Mouse (Mus musculus): ENCODE data around the gene H2-M5. TPM values are rescaled to one million over a fixed set of nuclear protein-coding genes. Genes with fewer than 3 reads are reported as not detected.

Gene H2-M5
- polyA plus RNA-seq, 2 experiments: 0.29 to 7.4 TPM

- Histone ChIP-seq H3K9ac (ENCODE audit: low read depth, low read length, severe bottlenecking) (peak overlapping the region; percentile 45; the same call in 1 of the 2 replicates), H3K4me3 (replicated peaks; ENCODE audit: low read length) (peak overlapping the region; percentile 45), H3K4me1 (ENCODE audit: control insufficient read depth, insufficient read depth, low read length) (0 out of 2 replicates have a peak, but pooled peaks cover 4% of the 10 kb centered on the region), H3K27ac (replicated peaks; ENCODE audit: low read depth, low read length) (no peak overlapping the region; the same call in 1 of the 2 replicates), H3K9me3 (ENCODE audit: control insufficient read depth, low read length) (no peaks in the 10 kb centered on the region), H3K4me2 (replicated peaks; ENCODE audit: low read depth, low read length, severe bottlenecking) (peak overlapping the region; percentile 83), H3K27me3 (ENCODE audit: control insufficient read depth, insufficient read depth, low read length) (peaks cover 32% of the 10 kb centered on the region), H3K36me3 (ENCODE audit: control insufficient read depth, insufficient read depth, low read length) (no peaks in the 10 kb centered on the region)
- TF ChIP-seq POLR2A (IDR thresholded peaks at IDR 0.05; ENCODE audit: borderline replicate concordance, extremely low read depth, insufficient read depth, insufficient read length): no peak
- DNase-seq (ENCODE audit: low spot score): peak; percentile 52
- peak; percentile 39 for ATAC-seq (ENCODE audit: low FRiP score, low read depth)
- WGBS: 57% methylated on average over 9 of the region's 10 CpGs
These were observed 46.9 kb downstream of the H2-M5 start for GRCm38 (mm10) chr17:36942391-36942790.

- no peak for TF ChIP-seq POLR2A (IDR thresholded peaks at IDR 0.05; ENCODE audit: borderline replicate concordance, extremely low read depth, insufficient read depth, insufficient read length)
- Histone ChIP-seq H3K36me3 (ENCODE audit: control insufficient read depth, insufficient read depth, low read length) (no peaks in the 10 kb centered on the region), H3K9ac (ENCODE audit: low read depth, low read length, severe bottlenecking) (no peak overlapping the region), H3K4me1 (ENCODE audit: control insufficient read depth, insufficient read depth, low read length) (0 out of 2 replicates have a peak, but pooled peaks cover 4% of the 10 kb centered on the region), H3K4me3 (replicated peaks; ENCODE audit: low read length) (no peak overlapping the region), H3K27ac (replicated peaks; ENCODE audit: low read depth, low read length) (no peak overlapping the region), H3K9me3 (ENCODE audit: control insufficient read depth, low read length) (no peaks in the 10 kb centered on the region), H3K27me3 (ENCODE audit: control insufficient read depth, insufficient read depth, low read length) (peaks cover 10% of the 10 kb centered on the region), H3K4me2 (replicated peaks; ENCODE audit: low read depth, low read length, severe bottlenecking) (no peak overlapping the region)
- 79% methylated on average over 2 of the region's 2 CpGs for WGBS
- DNase-seq (ENCODE audit: low spot score) (no peak), ATAC-seq (ENCODE audit: low FRiP score, low read depth) (no peak)
These were observed 51.3 kb downstream of the H2-M5 start for GRCm38 (mm10) chr17:36938056-36938455.

Other genes with a start within 250 kb of the H2-M5 start
- gene H2-M10.5, start 216.6 kb downstream of the H2-M5 start, polyA plus RNA-seq (2012; rRNA removed): not detected in 2 replicates
- not detected in 2 replicates for gene H2-M10.5, start 216.6 kb downstream of the H2-M5 start, polyA plus RNA-seq (2014; fragmentation: Nextera tagmentation; extraction: Ambion mirVana)
- gene H2-M10.6, start 177.4 kb downstream of the H2-M5 start, polyA plus RNA-seq (2012; rRNA removed): not detected in 2 replicates
- not detected in 2 replicates for gene H2-M10.6, start 177.4 kb downstream of the H2-M5 start, polyA plus RNA-seq (2014; fragmentation: Nextera tagmentation; extraction: Ambion mirVana)
- gene Trim26, start 152.4 kb downstream of the H2-M5 start, polyA plus RNA-seq (2012; rRNA removed): 41.0 and 43.5 TPM in 2 replicates
- 33.9 and 38.1 TPM in 2 replicates for gene Trim26, start 152.4 kb downstream of the H2-M5 start, polyA plus RNA-seq (2014; fragmentation: Nextera tagmentation; extraction: Ambion mirVana)
- gene Trim15, start 122.3 kb downstream of the H2-M5 start, polyA plus RNA-seq (2012; rRNA removed): not detected in 2 replicates
- gene Trim15, start 122.3 kb downstream of the H2-M5 start, polyA plus RNA-seq (2014; fragmentation: Nextera tagmentation; extraction: Ambion mirVana): 0.18 and 0.21 TPM in 2 replicates
- gene Trim10, start 120.0 kb downstream of the H2-M5 start, polyA plus RNA-seq (2012; rRNA removed): 0.67 and 0.91 TPM in 2 replicates
- 2.7 and 3.1 TPM in 2 replicates for gene Trim10, start 120.0 kb downstream of the H2-M5 start, polyA plus RNA-seq (2014; fragmentation: Nextera tagmentation; extraction: Ambion mirVana)
- gene Trim40, start 99.4 kb downstream of the H2-M5 start, polyA plus RNA-seq (2012; rRNA removed): 0.08 TPM in 1 of 2 replicates, not detected in the other
- gene Trim40, start 99.4 kb downstream of the H2-M5 start, polyA plus RNA-seq (2014; fragmentation: Nextera tagmentation; extraction: Ambion mirVana): not detected in 2 replicates
- not detected in 2 replicates for gene Trim31, start 91.4 kb downstream of the H2-M5 start, polyA plus RNA-seq (2012; rRNA removed)
- not detected in 2 replicates for gene Trim31, start 91.4 kb downstream of the H2-M5 start, polyA plus RNA-seq (2014; fragmentation: Nextera tagmentation; extraction: Ambion mirVana)
- gene Rnf39, start 46.6 kb downstream of the H2-M5 start, polyA plus RNA-seq (2012; rRNA removed): 3.2 and 4.0 TPM in 2 replicates
- gene Rnf39, start 46.6 kb downstream of the H2-M5 start, polyA plus RNA-seq (2014; fragmentation: Nextera tagmentation; extraction: Ambion mirVana): 2.8 and 3.5 TPM in 2 replicates
- gene Ppp1r11, start 37.8 kb downstream of the H2-M5 start, polyA plus RNA-seq (2012; rRNA removed): 81.5 and 116 TPM in 2 replicates
- 125 and 128 TPM in 2 replicates for gene Ppp1r11, start 37.8 kb downstream of the H2-M5 start, polyA plus RNA-seq (2014; fragmentation: Nextera tagmentation; extraction: Ambion mirVana)
- 73.7 and 81.6 TPM in 2 replicates for gene Znrd1, start 31.0 kb downstream of the H2-M5 start, polyA plus RNA-seq (2012; rRNA removed)
- gene Znrd1, start 31.0 kb downstream of the H2-M5 start, polyA plus RNA-seq (2014; fragmentation: Nextera tagmentation; extraction: Ambion mirVana): 103 and 108 TPM in 2 replicates
- gene Znrd1as, start 30.9 kb downstream of the H2-M5 start, polyA plus RNA-seq (2012; rRNA removed): 1.8 and 5.9 TPM in 2 replicates
- gene Znrd1as, start 30.9 kb downstream of the H2-M5 start, polyA plus RNA-seq (2014; fragmentation: Nextera tagmentation; extraction: Ambion mirVana): 5.8 and 5.9 TPM in 2 replicates
- 0.53 and 0.58 TPM in 2 replicates for gene 2410137M14Rik, start 8.3 kb downstream of the H2-M5 start, polyA plus RNA-seq (2012; rRNA removed)
- not detected in 2 replicates for gene 2410137M14Rik, start 8.3 kb downstream of the H2-M5 start, polyA plus RNA-seq (2014; fragmentation: Nextera tagmentation; extraction: Ambion mirVana)
- 140 and 149 TPM in 2 replicates for gene Zfp57, start 11.6 kb upstream of the H2-M5 start, polyA plus RNA-seq (2012; rRNA removed)
- 85.9 and 86.1 TPM in 2 replicates for gene Zfp57, start 11.6 kb upstream of the H2-M5 start, polyA plus RNA-seq (2014; fragmentation: Nextera tagmentation; extraction: Ambion mirVana)
- gene Mog, start 33.9 kb upstream of the H2-M5 start, polyA plus RNA-seq (2012; rRNA removed): not detected in 2 replicates
- gene Mog, start 33.9 kb upstream of the H2-M5 start, polyA plus RNA-seq (2014; fragmentation: Nextera tagmentation; extraction: Ambion mirVana): 0.35 TPM in 1 of 2 replicates, not detected in the other
- 111 and 139 TPM in 2 replicates for gene Gabbr1, start 56.4 kb upstream of the H2-M5 start, polyA plus RNA-seq (2012; rRNA removed)
- gene Gabbr1, start 56.4 kb upstream of the H2-M5 start, polyA plus RNA-seq (2014; fragmentation: Nextera tagmentation; extraction: Ambion mirVana): 8.4 and 11.1 TPM in 2 replicates
- gene Olfr90, start 99.0 kb upstream of the H2-M5 start, polyA plus RNA-seq (2012; rRNA removed): not detected in 2 replicates
- gene Olfr90, start 99.0 kb upstream of the H2-M5 start, polyA plus RNA-seq (2014; fragmentation: Nextera tagmentation; extraction: Ambion mirVana): not detected in 2 replicates
- not detected in 2 replicates for gene Olfr91, start 108.7 kb upstream of the H2-M5 start, polyA plus RNA-seq (2012; rRNA removed)
- 0.07 TPM in 1 of 2 replicates, not detected in the other for gene Olfr91, start 108.7 kb upstream of the H2-M5 start, polyA plus RNA-seq (2014; fragmentation: Nextera tagmentation; extraction: Ambion mirVana)
- not detected in 2 replicates for gene Olfr92, start 130.6 kb upstream of the H2-M5 start, polyA plus RNA-seq (2012; rRNA removed)
- not detected in 2 replicates for gene Olfr92, start 130.6 kb upstream of the H2-M5 start, polyA plus RNA-seq (2014; fragmentation: Nextera tagmentation; extraction: Ambion mirVana)
- not detected in 2 replicates for gene Olfr93, start 172.0 kb upstream of the H2-M5 start, polyA plus RNA-seq (2012; rRNA removed)
- gene Olfr93, start 172.0 kb upstream of the H2-M5 start, polyA plus RNA-seq (2014; fragmentation: Nextera tagmentation; extraction: Ambion mirVana): not detected in 2 replicates
- not detected in 2 replicates for gene Ubd, start 204.4 kb upstream of the H2-M5 start, polyA plus RNA-seq (2012; rRNA removed)
- not detected in 2 replicates for gene Ubd, start 204.4 kb upstream of the H2-M5 start, polyA plus RNA-seq (2014; fragmentation: Nextera tagmentation; extraction: Ambion mirVana)
- gene Olfr94, start 211.5 kb upstream of the H2-M5 start, polyA plus RNA-seq (2012; rRNA removed): not detected in 2 replicates
- not detected in 2 replicates for gene Olfr94, start 211.5 kb upstream of the H2-M5 start, polyA plus RNA-seq (2014; fragmentation: Nextera tagmentation; extraction: Ambion mirVana)
- gene Olfr95, start 223.6 kb upstream of the H2-M5 start, polyA plus RNA-seq (2012; rRNA removed): not detected in 2 replicates
- gene Olfr95, start 223.6 kb upstream of the H2-M5 start, polyA plus RNA-seq (2014; fragmentation: Nextera tagmentation; extraction: Ambion mirVana): not detected in 2 replicates
- not detected in 2 replicates for gene Olfr96, start 230.6 kb upstream of the H2-M5 start, polyA plus RNA-seq (2012; rRNA removed)
- gene Olfr96, start 230.6 kb upstream of the H2-M5 start, polyA plus RNA-seq (2014; fragmentation: Nextera tagmentation; extraction: Ambion mirVana): not detected in 2 replicates
- gene Olfr97, start 247.8 kb upstream of the H2-M5 start, polyA plus RNA-seq (2012; rRNA removed): not detected in 2 replicates
- gene Olfr97, start 247.8 kb upstream of the H2-M5 start, polyA plus RNA-seq (2014; fragmentation: Nextera tagmentation; extraction: Ambion mirVana): not detected in 2 replicates

Data from limb, embryonic 14.5 days (tissue).